Mouse (Mus musculus) A20 (cell line): ENCODE measurements around the gene Rsph10b.

Experiments used
- DNase-seq: peaks from one replicate; pipeline ENCODE4 v3.0.0-alpha.2; 2011; ENCODE audit warnings: low read depth, low spot score

The Rsph10b gene

GRCm38 (mm10) chr5:143936156-143936555 lies 3.3 kb downstream of the Rsph10b start:
- DNase-seq: no peak

GRCm38 (mm10) chr5:143941588-143941987 lies 8.8 kb downstream of the Rsph10b start:
- no peak for DNase-seq

GRCm38 (mm10) chr5:143943231-143944125 lies 10.6 kb downstream of the Rsph10b start:
- no peak for DNase-seq

GRCm38 (mm10) chr5:143948361-143948760 lies 15.5 kb downstream of the Rsph10b start:
- DNase-seq: no peak

GRCm38 (mm10) chr5:143950016-143950415 lies 17.2 kb downstream of the Rsph10b start:
- no peak for DNase-seq

GRCm38 (mm10) chr5:143957101-143957500 lies 24.3 kb downstream of the Rsph10b start:
- no peak for DNase-seq

GRCm38 (mm10) chr5:143959551-143959950 lies 26.7 kb downstream of the Rsph10b start:
- no peak for DNase-seq

GRCm38 (mm10) chr5:143961176-143961575 lies 28.3 kb downstream of the Rsph10b start:
- DNase-seq: no peak

GRCm38 (mm10) chr5:143965586-143966345 lies 32.9 kb downstream of the Rsph10b start:
- DNase-seq: no peak

GRCm38 (mm10) chr5:143966671-143967070 lies 33.8 kb downstream of the Rsph10b start:
- no peak for DNase-seq

GRCm38 (mm10) chr5:143972628-143973027 lies 39.8 kb downstream of the Rsph10b start:
- no peak for DNase-seq

GRCm38 (mm10) chr5:143974931-143975630 lies 42.2 kb downstream of the Rsph10b start:
- DNase-seq: peak; percentile 71

GRCm38 (mm10) chr5:143975631-143975933 lies 42.7 kb downstream of the Rsph10b start:
- DNase-seq: no peak

GRCm38 (mm10) chr5:143976232-143976631 lies 43.4 kb downstream of the Rsph10b start:
- DNase-seq: no peak

- DNase-seq: no peak
These were observed 44.0 kb downstream of the Rsph10b start for GRCm38 (mm10) chr5:143976726-143977431.

- DNase-seq: no peak
These were observed 48.0 kb downstream of the Rsph10b start for GRCm38 (mm10) chr5:143980858-143981257.

GRCm38 (mm10) chr5:143982361-143982760 lies 49.5 kb downstream of the Rsph10b start:
- DNase-seq: no peak

- no peak for DNase-seq
These were observed 52.5 kb downstream of the Rsph10b start for GRCm38 (mm10) chr5:143985381-143985780.

GRCm38 (mm10) chr5:143987596-143987995 lies 54.8 kb downstream of the Rsph10b start:
- DNase-seq: no peak

GRCm38 (mm10) chr5:143989046-143989445 lies 56.2 kb downstream of the Rsph10b start:
- no peak for DNase-seq

GRCm38 (mm10) chr5:143990086-143990485 lies 57.3 kb downstream of the Rsph10b start:
- DNase-seq: no peak

GRCm38 (mm10) chr5:143992661-143993060 lies 59.8 kb downstream of the Rsph10b start:
- DNase-seq: no peak
